Mouse (Mus musculus) cerebellum, adult 2 months (tissue): ENCODE results near the gene Ddx51. TPM values are rescaled to one million over a fixed set of nuclear protein-coding genes. Genes with fewer than 3 reads are reported as not detected.

ENCODE experiments used
- DNase-seq, 2 experiments: peaks; one replicate each; pipeline ENCODE4 v3.0.0; 2021
- H3K27ac ChIP-seq: fragments of 200-500 bp; 2 replicates; pipeline ENCODE4 v1.5.1; 2012; ENCODE audit warnings: low read length, control low read depth, inconsistent platforms; ENCODE audit not compliant: insufficient read depth
- H3K27me3 ChIP-seq: fragments of 200-500 bp; 2 replicates; pipeline ENCODE4 v1.6.1; 2012; ENCODE audit warnings: inconsistent platforms, mild to moderate bottlenecking, low read length, moderate library complexity; ENCODE audit not compliant: control insufficient read depth, insufficient read depth
- H3K4me1 ChIP-seq: fragments of 200-500 bp; 2 replicates; pipeline ENCODE4 v1.6.1; 2011; ENCODE audit warnings: low read length; ENCODE audit not compliant: control insufficient read depth, insufficient read depth
- H3K4me3 ChIP-seq: fragments of 200-500 bp; replicated peaks from 2 replicates; pipeline ENCODE3; 2011; ENCODE audit warnings: mild to moderate bottlenecking, low read depth, low read length, control low read depth; ENCODE audit not compliant: insufficient read depth
- CTCF ChIP-seq: fragments of 200-500 bp; IDR thresholded peaks from 2 replicates; pipeline ENCODE4 v1.5.1; 2011; ENCODE audit warnings: low read depth, mild to moderate bottlenecking, control low read depth, low read length, moderate library complexity, borderline replicate concordance; ENCODE audit not compliant: insufficient read depth
- POLR2A ChIP-seq: fragments of 200-500 bp; IDR thresholded peaks from 2 replicates; pipeline ENCODE4 v1.6.1; 2011; ENCODE audit warnings: low read length, control low read depth, borderline replicate concordance; ENCODE audit not compliant: insufficient read depth
- WGBS: fragments of 180-500 bp; shearing (Covaris S2); methylation state at CpG from one replicate; pipeline ENCODE4 v1.1.7; 2018; 5-methylcytosine and 5-hydroxymethylcytosine counted together
- polyA plus RNA-seq: library from polyadenylated mRNA; depleted of rRNA; stranded (reverse); fragments of >200 nt; gene quantifications from 2 replicates; pipeline ENCODE4 v1.2.3, GENCODE M21; 2012

The Ddx51 gene
- polyA plus RNA-seq, 1 experiment = 20.8 TPM

GRCm38 (mm10) chr5:110609868-110610267 lies 43.4 kb upstream of the Ddx51 start:
- TF ChIP-seq POLR2A (no peak), CTCF (no peak)
- no peaks in the 10 kb centered on the region for H3K27me3 ChIP-seq
- H3K4me3 ChIP-seq = no peak overlapping the region
- peaks cover 16% of the 10 kb centered on the region for H3K4me1 ChIP-seq
- 30% methylated on average over 5 of the region's 5 CpGs for WGBS
- no peak overlapping the region for H3K27ac ChIP-seq
- DNase-seq = peak; percentile 44 to 52

- no peak overlapping the region for H3K27ac ChIP-seq
Observed at GRCm38 (mm10) chr5:110610484-110610883, 42.8 kb upstream of the Ddx51 start.

GRCm38 (mm10) chr5:110611435-110612158 lies 41.7 kb upstream of the Ddx51 start:
- Histone ChIP-seq H3K27me3 (no peaks in the 10 kb centered on the region), H3K27ac (no peak overlapping the region), H3K4me1 (peaks cover 16% of the 10 kb centered on the region), H3K4me3 (no peak overlapping the region)
- TF ChIP-seq POLR2A = no peak
- no peak for TF ChIP-seq CTCF
- DNase-seq = peak; percentile 35 to 57
- 56% methylated on average over 5 of the region's 5 CpGs for WGBS

More at GRCm38 (mm10) chr5:110610484-110610883, 42.8 kb upstream of the Ddx51 start:
- peaks cover 16% of the 10 kb centered on the region for H3K4me1 ChIP-seq
- 68% methylated on average over 7 of the region's 7 CpGs for WGBS
- no peaks in the 10 kb centered on the region for H3K27me3 ChIP-seq
- no peak for DNase-seq
- TF ChIP-seq POLR2A (no peak), CTCF (no peak)
- no peak overlapping the region for H3K4me3 ChIP-seq

GRCm38 (mm10) chr5:110619226-110619625 lies 34.0 kb upstream of the Ddx51 start:
- TF ChIP-seq CTCF (no peak), POLR2A (no peak)
- no peak for DNase-seq
- H3K27ac ChIP-seq = no peak overlapping the region
- 75% methylated on average over 6 of the region's 6 CpGs for WGBS
- no peaks in the 10 kb centered on the region for H3K27me3 ChIP-seq
- no peaks in the 10 kb centered on the region; the same call in 1 of the 2 replicates for H3K4me1 ChIP-seq
- H3K4me3 ChIP-seq = no peak overlapping the region

- no peak for TF ChIP-seq POLR2A
- TF ChIP-seq CTCF = no peak
- no peaks in the 10 kb centered on the region; the same call in none of the 2 replicates for H3K4me1 ChIP-seq
- H3K27me3 ChIP-seq = no peaks in the 10 kb centered on the region
- DNase-seq = no peak
- H3K27ac ChIP-seq = no peak overlapping the region
- H3K4me3 ChIP-seq = no peak overlapping the region
- WGBS = 79% methylated on average over 2 of the region's 2 CpGs
Observed at GRCm38 (mm10) chr5:110624319-110624718, 28.9 kb upstream of the Ddx51 start.

GRCm38 (mm10) chr5:110627351-110627750 lies 25.9 kb upstream of the Ddx51 start:
- no peak overlapping the region for H3K4me3 ChIP-seq
- 63% methylated on average over 10 of the region's 10 CpGs for WGBS
- no peak overlapping the region for H3K27ac ChIP-seq
- DNase-seq = no peak
- H3K4me1 ChIP-seq = peaks cover 6% of the 10 kb centered on the region
- TF ChIP-seq POLR2A (no peak), CTCF (no peak)
- H3K27me3 ChIP-seq = no peaks in the 10 kb centered on the region

GRCm38 (mm10) chr5:110628156-110628555 lies 25.1 kb upstream of the Ddx51 start:
- no peak overlapping the region for H3K4me3 ChIP-seq
- H3K27me3 ChIP-seq = no peaks in the 10 kb centered on the region
- TF ChIP-seq CTCF (no peak), POLR2A (no peak)
- 2% methylated on average over 19 of the region's 19 CpGs for WGBS
- H3K4me1 ChIP-seq = peaks cover 6% of the 10 kb centered on the region
- no peak overlapping the region for H3K27ac ChIP-seq
- peak; percentile 40 to 41 for DNase-seq

GRCm38 (mm10) chr5:110629525-110630120 lies 23.6 kb upstream of the Ddx51 start:
- peak in 1 of 2 experiments; percentile 48 for DNase-seq
- Histone ChIP-seq H3K27ac (no peak overlapping the region), H3K4me3 (no peak overlapping the region), H3K27me3 (no peaks in the 10 kb centered on the region), H3K4me1 (peaks cover 6% of the 10 kb centered on the region)
- WGBS = 51% methylated on average over 2 of the region's 2 CpGs
- TF ChIP-seq CTCF (no peak), POLR2A (no peak)
